Mouse (Mus musculus) layer of hippocampus, adult 9-10 months (tissue): ENCODE measurements around the gene Car11.
A peak's percentile ranks its signal among the peaks of the same experiment; 100 is the strongest.

Experiments
- DNase-seq: peaks from one replicate; pipeline ENCODE4 v3.0.0; 2022; ENCODE audit warnings: low spot score

The Car11 gene

GRCm38 (mm10) chr7:45723781-45724180 lies 24.1 kb downstream of the Car11 start:
- no peak for DNase-seq

GRCm38 (mm10) chr7:45725151-45725550 lies 25.5 kb downstream of the Car11 start:
- no peak for DNase-seq

GRCm38 (mm10) chr7:45725713-45726112 lies 26.1 kb downstream of the Car11 start, which contains the start of gene Spaca4:
Gene Spaca4 (minus strand): TSS chr7:45725813.
- no peak for DNase-seq

- no peak for DNase-seq
These were observed 26.8 kb downstream of the Car11 start for GRCm38 (mm10) chr7:45726419-45726818.

- DNase-seq = no peak
These were observed 28.0 kb downstream of the Car11 start for GRCm38 (mm10) chr7:45727625-45728024.

- DNase-seq = no peak
These were observed 31.2 kb downstream of the Car11 start for GRCm38 (mm10) chr7:45730727-45731431.

- no peak for DNase-seq
These were observed 33.8 kb downstream of the Car11 start for GRCm38 (mm10) chr7:45733477-45733876.

- peak; percentile 70 for DNase-seq
These were observed 39.6 kb downstream of the Car11 start for GRCm38 (mm10) chr7:45739162-45739763.

- DNase-seq = no peak
These were observed 40.2 kb downstream of the Car11 start for GRCm38 (mm10) chr7:45739820-45740219.

GRCm38 (mm10) chr7:45741308-45741707 lies 41.7 kb downstream of the Car11 start:
- DNase-seq = no peak

GRCm38 (mm10) chr7:45741777-45742176 lies 42.1 kb downstream of the Car11 start:
- DNase-seq = no peak

- DNase-seq = peak; percentile 67
These were observed 42.7 kb downstream of the Car11 start for GRCm38 (mm10) chr7:45742338-45742737.

GRCm38 (mm10) chr7:45744387-45744786 lies 44.7 kb downstream of the Car11 start:
- DNase-seq = peak; percentile 59

GRCm38 (mm10) chr7:45746518-45746917 lies 46.9 kb downstream of the Car11 start:
- no peak for DNase-seq

GRCm38 (mm10) chr7:45747450-45747849 lies 47.8 kb downstream of the Car11 start:
- DNase-seq = no peak

GRCm38 (mm10) chr7:45748110-45748509 lies 48.5 kb downstream of the Car11 start:
- DNase-seq = no peak

GRCm38 (mm10) chr7:45749401-45749800 lies 49.8 kb downstream of the Car11 start:
- DNase-seq = no peak

GRCm38 (mm10) chr7:45750162-45750561 lies 50.5 kb downstream of the Car11 start:
- DNase-seq = no peak
